Mouse (Mus musculus) embryonic fibroblast, embryonic 13.5 days (primary cell): Measurements from ENCODE around the gene Mapk1ip1.

Experiments
- CTCF ChIP-seq: IDR thresholded peaks from 2 replicates; pipeline ENCODE4 v1.5.1; 2011; ENCODE audit warnings: mild to moderate bottlenecking, control low read depth, low read length, moderate library complexity, borderline replicate concordance; ENCODE audit not compliant: insufficient read depth
- POLR2A ChIP-seq: IDR thresholded peaks from 2 replicates; pipeline ENCODE4 v1.6.1; 2011; ENCODE audit warnings: low read depth, mild to moderate bottlenecking, control low read depth, low read length, moderate library complexity

DNA sequence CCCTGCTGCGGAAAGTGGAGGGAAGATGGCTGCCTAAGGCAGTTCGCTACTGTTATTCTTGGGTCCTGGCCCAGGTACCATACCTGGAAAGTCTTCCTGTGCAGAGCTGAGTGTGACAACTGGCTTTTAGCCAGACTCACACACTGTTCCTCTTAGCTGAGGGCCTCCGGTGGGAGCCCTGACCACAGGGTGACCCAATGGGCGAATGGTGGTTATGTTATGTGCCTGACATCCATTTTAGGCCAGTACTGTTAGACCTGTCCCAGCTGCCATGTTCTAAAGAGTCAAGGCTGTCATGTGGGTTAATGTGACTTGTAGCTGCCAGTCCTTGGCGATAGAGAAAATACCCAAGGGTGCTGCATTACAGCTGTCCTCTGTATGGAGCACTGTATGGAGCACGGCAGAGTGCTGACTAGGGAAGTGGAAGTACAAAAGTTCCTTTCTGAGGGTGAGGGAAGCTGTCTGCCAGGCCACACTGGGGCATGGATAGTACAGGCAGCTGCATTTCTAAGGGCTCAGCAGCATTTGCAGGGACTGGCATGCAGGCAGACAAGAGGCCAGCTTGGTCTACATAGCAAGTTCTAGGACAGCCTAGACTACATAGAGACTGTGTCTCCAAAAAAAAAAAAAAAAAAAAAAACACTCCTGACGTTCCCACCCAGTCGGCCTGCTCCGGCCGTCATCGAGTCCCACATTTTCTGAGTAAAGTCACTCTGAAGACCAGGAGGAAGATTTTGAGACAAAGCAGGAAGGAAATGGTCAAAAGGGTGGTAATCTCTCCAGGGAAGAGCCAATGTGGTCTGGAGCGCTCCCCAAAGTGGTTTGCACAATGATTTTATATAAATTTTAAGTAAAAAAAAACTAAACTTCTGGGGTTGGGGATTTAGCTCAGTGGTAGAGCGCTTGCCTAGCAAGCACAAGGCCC, 39.6 kb upstream of the Mapk1ip1 start:
- TF ChIP-seq CTCF (no peak), POLR2A (no peak)
